Mouse (Mus musculus): ENCODE results near the gene Crlf3.

DNA sequence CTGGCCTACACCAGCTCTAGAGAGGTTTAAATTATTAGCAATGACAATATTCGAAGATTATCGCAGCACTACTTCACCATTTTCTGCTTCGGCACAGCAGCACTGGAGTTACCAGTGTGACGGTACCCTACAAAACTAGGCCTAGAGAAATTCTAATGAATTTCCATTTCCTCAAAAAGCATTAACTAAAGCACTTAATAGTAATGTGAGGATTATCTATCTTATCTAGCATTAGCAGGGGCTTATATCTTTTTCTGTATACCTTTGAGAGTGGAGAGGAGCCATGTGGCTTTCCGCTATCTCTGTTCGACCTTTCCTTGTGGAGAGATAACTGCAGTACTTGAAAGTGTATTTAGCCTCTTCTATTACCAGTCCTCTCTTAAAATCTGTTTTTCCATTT is 1.0 kb downstream of the Crlf3 start:
- TF ChIP-seq POLR2A (IDR thresholded peaks at IDR 0.05; ENCODE audit: insufficient read depth, low read depth, low read length): no peak
- no peak for TF ChIP-seq CTCF (IDR thresholded peaks at IDR 0.05; ENCODE audit: insufficient read depth, low read depth, low read length)
